Mouse (Mus musculus): ENCODE data around the gene Gpr19. TPM values are rescaled to one million over a fixed set of nuclear protein-coding genes. Genes with fewer than 3 reads are reported as not detected.
A peak's percentile ranks its signal among the peaks of the same experiment; 100 is the strongest.

Gene Gpr19
- total and polyA plus RNA-seq, 2 experiments from 2014 or later: 34.2 to 41.6 TPM

- Histone ChIP-seq H3K4me1 (ENCODE audit: insufficient read depth, low read length) (no peaks in the 10 kb centered on the region; the same call in 1 of the 2 replicates), H3K27ac (ENCODE audit: low read depth, low read length) (no peak overlapping the region), H3K4me2 (ENCODE audit: low read depth, low read length, poor library complexity, severe bottlenecking) (no peak overlapping the region), H3K9ac (replicated peaks; ENCODE audit: low read length, poor library complexity, severe bottlenecking) (no peak overlapping the region), H3K9me3 (ENCODE audit: low read length) (no peaks in the 10 kb centered on the region), H3K27me3 (ENCODE audit: insufficient read depth, low read length) (no peaks in the 10 kb centered on the region), H3K36me3 (ENCODE audit: insufficient read depth, low read length) (peaks cover 3% of the 10 kb centered on the region; the same call in 1 of the 2 replicates), H3K4me3 (ENCODE audit: low read depth, low read length) (no peak overlapping the region)
- no peak for TF ChIP-seq CTCF (IDR thresholded peaks at IDR 0.05)
- no peak for DNase-seq (ENCODE audit: low spot score)
- no peak for ATAC-seq (ENCODE audit: low FRiP score)
- 83% methylated on average over 12 of the region's 12 CpGs for WGBS
Observed at GRCm38 (mm10) chr6:134861386-134861785, 37.0 kb downstream of the Gpr19 start.

- DNase-seq (ENCODE audit: low spot score): no peak
- no peak for TF ChIP-seq CTCF (IDR thresholded peaks at IDR 0.05)
- WGBS: 79% methylated on average over 4 of the region's 4 CpGs
- peaks cover 3% of the 10 kb centered on the region for H3K36me3 ChIP-seq (ENCODE audit: insufficient read depth, low read length)
- H3K9me3 ChIP-seq (ENCODE audit: low read length): no peaks in the 10 kb centered on the region
- no peaks in the 10 kb centered on the region for H3K27me3 ChIP-seq (ENCODE audit: insufficient read depth, low read length)
- no peak for ATAC-seq (ENCODE audit: low FRiP score)
- H3K27ac ChIP-seq (ENCODE audit: low read depth, low read length): no peak overlapping the region
- H3K4me3 ChIP-seq (ENCODE audit: low read depth, low read length): no peak overlapping the region
- no peaks in the 10 kb centered on the region; the same call in 1 of the 2 replicates for H3K4me1 ChIP-seq (ENCODE audit: insufficient read depth, low read length)
- H3K4me2 ChIP-seq (ENCODE audit: low read depth, low read length, poor library complexity, severe bottlenecking): no peak overlapping the region
- H3K9ac ChIP-seq (replicated peaks; ENCODE audit: low read length, poor library complexity, severe bottlenecking): no peak overlapping the region
Observed at GRCm38 (mm10) chr6:134860275-134860674, 38.1 kb downstream of the Gpr19 start.

DNA sequence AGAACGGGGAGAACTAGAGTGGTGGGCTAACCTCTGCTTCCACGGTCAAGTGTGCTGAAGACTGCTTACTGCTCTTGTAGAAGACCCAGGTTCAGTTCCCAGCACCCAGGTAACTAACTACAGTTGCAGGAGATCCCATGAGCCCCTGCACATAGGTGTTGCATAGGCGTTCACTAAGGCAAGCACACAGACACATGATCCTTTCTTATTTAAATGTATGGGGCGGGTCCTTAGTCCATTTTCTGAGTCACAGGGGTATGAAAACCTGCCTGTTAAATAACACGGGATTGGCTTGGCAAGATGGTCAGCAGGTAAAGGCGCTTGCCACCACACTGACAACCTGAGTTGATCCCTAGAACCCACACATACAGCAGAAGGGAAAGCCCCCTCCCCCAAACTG, 39.4 kb downstream of the Gpr19 start:
- Histone ChIP-seq H3K36me3 (ENCODE audit: insufficient read depth, low read length) (peaks cover 3% of the 10 kb centered on the region), H3K4me3 (ENCODE audit: low read depth, low read length) (no peak overlapping the region), H3K27ac (ENCODE audit: low read depth, low read length) (no peak overlapping the region), H3K27me3 (ENCODE audit: insufficient read depth, low read length) (no peaks in the 10 kb centered on the region), H3K9me3 (ENCODE audit: low read length) (no peaks in the 10 kb centered on the region), H3K4me2 (ENCODE audit: low read depth, low read length, poor library complexity, severe bottlenecking) (no peak overlapping the region), H3K9ac (replicated peaks; ENCODE audit: low read length, poor library complexity, severe bottlenecking) (no peak overlapping the region), H3K4me1 (ENCODE audit: insufficient read depth, low read length) (no peaks in the 10 kb centered on the region; the same call in 1 of the 2 replicates)
- WGBS: 92% methylated on average over 6 of the region's 6 CpGs
- ATAC-seq (ENCODE audit: low FRiP score) (no peak), DNase-seq (ENCODE audit: low spot score) (no peak)
- TF ChIP-seq CTCF (IDR thresholded peaks at IDR 0.05): no peak

DNA sequence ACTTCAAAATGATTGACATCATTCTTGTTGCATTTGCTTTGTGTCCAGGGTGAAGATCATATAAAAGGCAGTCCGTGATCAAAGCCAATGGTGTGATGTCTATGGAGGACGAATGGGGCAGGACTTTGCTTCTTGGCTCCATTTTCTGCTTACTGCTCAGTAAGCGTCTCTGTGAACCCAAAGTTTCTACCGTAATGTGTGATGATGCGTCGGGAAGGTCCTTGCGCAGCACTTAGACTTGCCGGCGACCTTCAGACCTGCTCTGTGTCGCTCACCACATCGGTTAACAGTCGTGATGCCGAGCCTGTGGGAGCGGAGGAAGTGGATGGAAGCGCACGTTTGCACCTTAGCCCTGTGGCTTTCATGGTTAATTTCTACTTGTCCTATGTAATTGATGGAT, 42.5 kb downstream of the Gpr19 start:
- Histone ChIP-seq H3K27ac (ENCODE audit: low read depth, low read length) (no peak overlapping the region), H3K4me3 (ENCODE audit: low read depth, low read length) (no peak overlapping the region), H3K27me3 (ENCODE audit: insufficient read depth, low read length) (no peaks in the 10 kb centered on the region), H3K4me1 (ENCODE audit: insufficient read depth, low read length) (no peaks in the 10 kb centered on the region), H3K9me3 (ENCODE audit: low read length) (no peaks in the 10 kb centered on the region), H3K4me2 (ENCODE audit: low read depth, low read length, poor library complexity, severe bottlenecking) (no peak overlapping the region), H3K36me3 (ENCODE audit: insufficient read depth, low read length) (peaks cover 6% of the 10 kb centered on the region), H3K9ac (replicated peaks; ENCODE audit: low read length, poor library complexity, severe bottlenecking) (no peak overlapping the region)
- ATAC-seq (ENCODE audit: low FRiP score): no peak
- TF ChIP-seq CTCF (IDR thresholded peaks at IDR 0.05): no peak
- DNase-seq (ENCODE audit: low spot score): no peak
- 92% methylated on average over 16 of the region's 16 CpGs for WGBS

GRCm38 (mm10) chr6:134854782-134855181, 43.6 kb downstream of the Gpr19 start:
- Histone ChIP-seq H3K4me3 (ENCODE audit: low read depth, low read length) (no peak overlapping the region), H3K4me1 (ENCODE audit: insufficient read depth, low read length) (no peaks in the 10 kb centered on the region), H3K9me3 (ENCODE audit: low read length) (no peaks in the 10 kb centered on the region), H3K4me2 (ENCODE audit: low read depth, low read length, poor library complexity, severe bottlenecking) (no peak overlapping the region), H3K9ac (replicated peaks; ENCODE audit: low read length, poor library complexity, severe bottlenecking) (no peak overlapping the region), H3K27me3 (ENCODE audit: insufficient read depth, low read length) (no peaks in the 10 kb centered on the region), H3K27ac (ENCODE audit: low read depth, low read length) (no peak overlapping the region), H3K36me3 (ENCODE audit: insufficient read depth, low read length) (peaks cover 10% of the 10 kb centered on the region)
- DNase-seq (ENCODE audit: low spot score): no peak
- WGBS: 73% methylated on average over 5 of the region's 5 CpGs
- ATAC-seq (ENCODE audit: low FRiP score): peak; percentile 31; the same call in 1 of the 2 replicates
- no peak for TF ChIP-seq CTCF (IDR thresholded peaks at IDR 0.05)

DNA sequence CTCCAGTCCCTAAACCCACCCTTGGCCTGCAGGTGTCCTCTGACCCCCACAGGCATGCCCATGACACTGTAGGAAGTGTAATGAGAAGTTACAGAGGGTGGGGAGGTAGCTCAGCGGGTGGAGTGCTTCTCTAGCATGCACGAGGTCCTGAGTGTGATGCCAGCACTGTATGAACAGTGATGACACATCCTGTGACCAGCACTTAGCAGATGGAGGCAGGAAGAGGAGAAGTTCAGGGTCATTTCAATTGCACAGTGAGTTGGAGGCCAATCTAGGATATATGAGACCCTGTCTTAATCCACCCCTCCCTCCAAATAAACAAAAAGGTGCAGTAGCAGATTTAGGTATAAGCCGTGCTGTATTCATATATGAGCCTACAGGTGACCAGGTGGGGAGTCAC, 48.4 kb downstream of the Gpr19 start:
- ATAC-seq (ENCODE audit: low FRiP score): no peak
- peaks cover 7% of the 10 kb centered on the region; the same call in 1 of the 2 replicates for H3K36me3 ChIP-seq (ENCODE audit: insufficient read depth, low read length)
- H3K9ac ChIP-seq (replicated peaks; ENCODE audit: low read length, poor library complexity, severe bottlenecking): no peak overlapping the region
- H3K27ac ChIP-seq (ENCODE audit: low read depth, low read length): no peak overlapping the region
- no peak for DNase-seq (ENCODE audit: low spot score)
- H3K4me3 ChIP-seq (ENCODE audit: low read depth, low read length): no peak overlapping the region
- WGBS: 86% methylated on average over 3 of the region's 3 CpGs
- TF ChIP-seq CTCF (IDR thresholded peaks at IDR 0.05): no peak
- no peaks in the 10 kb centered on the region for H3K4me1 ChIP-seq (ENCODE audit: insufficient read depth, low read length)
- H3K4me2 ChIP-seq (ENCODE audit: low read depth, low read length, poor library complexity, severe bottlenecking): no peak overlapping the region
- H3K9me3 ChIP-seq (ENCODE audit: low read length): no peaks in the 10 kb centered on the region
- no peaks in the 10 kb centered on the region for H3K27me3 ChIP-seq (ENCODE audit: insufficient read depth, low read length)
